Mouse (Mus musculus) c-Kit-negative CD71-positive TER-119-positive erythroid progenitor cells, embryonic 14.5 days (primary cell): ENCODE results near the gene Poln.

ENCODE experiments used
- DNase-seq: peaks from one replicate; pipeline ENCODE4 v3.0.0-alpha.2; 2013; ENCODE audit warnings: low read depth, low spot score

Poln gene

GRCm38 (mm10) chr5:33983309-33984121 lies 185.7 kb downstream of the Poln start, which contains the start of gene Gm1673:
Gm1673 (plus strand) TSS chr5:33983433.
- DNase-seq: no peak

- DNase-seq: no peak
These were observed 186.5 kb downstream of the Poln start for GRCm38 (mm10) chr5:33982731-33983259.

- DNase-seq: no peak
These were observed 193.0 kb downstream of the Poln start for GRCm38 (mm10) chr5:33976267-33976666.

- no peak for DNase-seq
These were observed 194.5 kb downstream of the Poln start for GRCm38 (mm10) chr5:33974736-33975135.

GRCm38 (mm10) chr5:33959382-33959781 lies 209.9 kb downstream of the Poln start:
- no peak for DNase-seq
